Mouse (Mus musculus) thymus, adult 18-20 months (tissue): ENCODE measurements around the gene Znrf1.

Experiments
- DNase-seq, 2 experiments: peaks; one replicate each; pipeline ENCODE4 v3.0.0; 2022; ENCODE audit warnings: mixed read lengths in 2 of 2

The Znrf1 gene

GRCm38 (mm10) chr8:111570432-111570831, 34.5 kb downstream of the Znrf1 start:
- DNase-seq: no peak

GRCm38 (mm10) chr8:111571661-111572060, 35.8 kb downstream of the Znrf1 start:
- DNase-seq: no peak

DNA sequence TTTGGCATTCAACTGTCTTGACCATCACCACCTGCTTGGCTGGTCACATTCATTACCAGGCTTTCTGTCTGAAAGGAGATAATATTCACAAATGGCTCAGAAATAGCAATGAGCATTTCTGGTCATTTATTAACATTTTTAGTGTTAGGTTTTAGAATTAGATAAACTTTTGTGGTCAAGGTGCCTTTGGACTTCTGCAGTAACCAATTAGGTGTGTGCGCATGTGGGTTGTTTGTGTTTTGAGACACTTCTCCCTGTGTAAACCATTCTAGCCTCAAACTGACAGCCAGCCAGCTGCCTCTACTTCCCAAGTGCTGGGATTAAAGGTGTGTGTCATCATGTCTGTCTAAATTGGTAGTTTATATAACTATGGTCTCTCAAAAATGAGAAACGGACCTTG, 36.5 kb downstream of the Znrf1 start:
- DNase-seq: no peak

DNA sequence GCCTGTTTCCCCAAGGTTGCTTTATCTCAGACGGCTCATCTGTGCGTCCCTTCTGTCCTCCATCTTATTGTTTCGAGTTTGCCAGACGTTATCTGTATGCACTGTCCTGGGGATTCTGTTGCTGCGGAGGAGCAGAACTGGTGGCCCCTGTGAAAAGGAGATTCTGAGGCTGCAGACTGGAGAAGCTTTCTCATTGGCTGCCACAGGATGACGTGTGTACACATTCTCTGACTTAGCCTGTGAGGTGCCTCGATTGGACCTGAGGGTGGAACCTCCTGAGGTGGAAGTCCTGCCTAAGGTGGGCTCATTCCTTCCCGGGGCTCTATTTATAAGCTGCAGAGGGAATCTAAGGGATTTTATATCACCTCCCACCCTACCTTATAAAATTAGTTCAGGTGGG, 37.7 kb downstream of the Znrf1 start:
- DNase-seq: no peak

GRCm38 (mm10) chr8:111574016-111574415, 38.1 kb downstream of the Znrf1 start:
- no peak for DNase-seq

- no peak for DNase-seq
Observed at GRCm38 (mm10) chr8:111575492-111575891, 39.6 kb downstream of the Znrf1 start.

DNA sequence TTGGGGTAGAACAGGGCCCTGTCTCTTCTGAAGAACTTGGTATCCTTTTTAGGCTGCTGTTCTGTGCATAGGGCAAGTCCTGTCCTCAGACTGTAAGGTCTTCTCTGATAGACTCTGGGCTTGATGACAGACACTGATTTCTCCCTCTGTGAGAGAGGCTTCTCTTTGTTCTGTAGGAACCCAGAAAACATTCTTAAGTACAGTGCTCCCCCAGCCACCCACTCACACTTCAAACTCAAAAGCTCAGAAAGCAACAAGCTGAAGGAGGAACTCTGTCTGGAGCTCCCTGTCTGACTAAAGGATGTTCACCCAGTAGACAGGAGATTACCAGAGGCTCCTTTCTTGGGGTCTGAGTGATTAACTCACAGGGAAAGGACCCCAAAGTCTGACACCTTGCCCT, 40.6 kb downstream of the Znrf1 start:
- DNase-seq: no peak

DNA sequence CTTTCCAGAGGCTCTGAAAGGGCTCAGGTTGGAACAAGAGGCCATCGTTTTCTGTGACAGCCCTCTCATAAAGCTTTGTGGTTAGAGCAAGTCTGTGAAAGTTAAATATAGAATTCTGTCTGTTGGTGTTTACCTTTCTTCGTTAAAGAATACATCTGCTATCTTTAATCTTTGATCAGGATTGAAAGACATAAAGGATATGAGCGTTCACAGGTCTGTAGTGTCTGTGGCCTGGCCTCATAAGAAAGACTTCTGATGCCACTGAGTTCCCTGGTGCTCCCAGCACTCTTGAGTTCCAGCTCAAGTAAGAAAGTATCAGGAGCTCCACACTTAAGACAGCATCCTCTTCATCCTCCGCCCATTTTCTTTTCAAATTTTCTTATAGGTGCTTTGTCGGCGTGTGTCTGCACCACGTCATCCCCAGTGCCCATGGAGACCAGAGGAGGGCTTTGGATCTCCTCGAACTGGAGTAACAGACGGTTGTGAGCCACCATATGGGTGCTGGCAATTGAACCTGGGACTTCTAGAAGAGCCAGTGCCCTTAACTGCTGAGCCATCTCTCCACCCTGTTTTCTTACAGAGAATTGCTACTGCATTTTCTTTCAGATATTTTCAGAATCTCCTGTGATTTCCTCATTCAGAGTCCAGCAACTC, 42.1 kb downstream of the Znrf1 start:
- DNase-seq: no peak

DNA sequence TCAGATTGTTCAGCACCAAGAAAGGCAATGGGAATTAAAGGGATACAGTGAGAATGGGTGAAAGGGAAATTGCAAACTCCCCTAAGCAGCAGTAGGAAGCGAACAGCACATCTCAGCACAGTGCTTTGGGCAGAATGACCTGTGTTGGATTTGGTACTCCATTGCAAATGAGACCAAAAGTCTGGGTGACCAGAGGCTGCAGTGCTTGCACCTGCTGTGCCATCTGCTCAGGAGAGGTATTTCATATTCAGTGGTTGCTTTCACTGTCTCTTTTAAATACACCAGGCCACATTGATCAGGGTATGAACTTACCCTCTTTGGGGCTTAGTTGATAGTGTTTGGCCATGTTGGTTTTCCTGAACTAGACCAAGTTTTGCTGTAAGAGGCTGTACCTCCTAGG, 43.4 kb downstream of the Znrf1 start:
- no peak for DNase-seq

GRCm38 (mm10) chr8:111580306-111580705, 44.4 kb downstream of the Znrf1 start:
- no peak for DNase-seq

DNA sequence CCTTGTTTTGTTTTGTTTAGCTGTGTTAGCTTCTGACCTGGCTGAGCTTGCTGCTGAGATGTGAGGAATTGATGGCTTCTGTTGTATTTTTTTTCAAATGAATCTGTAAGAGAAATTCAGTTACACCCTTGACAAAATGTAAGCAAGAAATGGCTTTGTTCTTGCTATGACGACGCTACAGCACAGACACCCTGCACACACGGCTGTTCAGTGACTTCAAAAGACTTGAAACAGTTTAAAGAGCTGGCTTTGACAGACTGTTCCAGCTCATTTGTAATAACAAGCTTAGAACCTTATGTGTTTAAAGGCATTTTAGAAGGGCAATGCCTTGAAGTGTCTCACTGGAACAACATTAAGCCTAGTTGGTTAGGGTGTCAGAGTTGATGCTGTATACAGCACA, 46.5 kb downstream of the Znrf1 start:
- DNase-seq: no peak

- DNase-seq: no peak
Observed at GRCm38 (mm10) chr8:111584946-111585345, 49.0 kb downstream of the Znrf1 start.

DNA sequence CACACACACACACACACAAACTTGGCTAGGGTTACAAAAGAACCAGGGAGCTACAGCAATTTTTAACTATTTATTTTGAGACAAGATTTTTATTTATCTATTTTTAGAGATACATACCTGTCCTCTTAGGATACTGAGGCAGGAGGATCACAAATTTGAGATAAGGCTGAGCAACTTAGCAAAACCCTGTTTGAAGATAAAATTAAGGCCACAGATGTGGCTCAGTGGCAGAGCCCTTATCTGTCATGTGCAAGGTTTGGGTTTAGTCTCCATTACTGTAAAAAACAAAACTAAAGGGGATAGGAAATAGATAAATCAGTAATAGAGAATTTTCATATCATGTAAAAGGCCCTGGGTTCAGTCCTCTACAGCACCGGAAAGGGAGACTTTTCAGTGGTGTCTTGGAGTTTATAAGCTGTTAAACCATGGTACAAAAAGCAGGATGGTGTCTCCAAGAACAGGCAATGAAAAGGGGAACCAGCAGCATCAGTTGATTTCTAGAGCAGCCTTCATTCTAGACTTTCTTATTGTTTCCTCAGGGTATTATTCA, 51.7 kb downstream of the Znrf1 start:
- no peak for DNase-seq

DNA sequence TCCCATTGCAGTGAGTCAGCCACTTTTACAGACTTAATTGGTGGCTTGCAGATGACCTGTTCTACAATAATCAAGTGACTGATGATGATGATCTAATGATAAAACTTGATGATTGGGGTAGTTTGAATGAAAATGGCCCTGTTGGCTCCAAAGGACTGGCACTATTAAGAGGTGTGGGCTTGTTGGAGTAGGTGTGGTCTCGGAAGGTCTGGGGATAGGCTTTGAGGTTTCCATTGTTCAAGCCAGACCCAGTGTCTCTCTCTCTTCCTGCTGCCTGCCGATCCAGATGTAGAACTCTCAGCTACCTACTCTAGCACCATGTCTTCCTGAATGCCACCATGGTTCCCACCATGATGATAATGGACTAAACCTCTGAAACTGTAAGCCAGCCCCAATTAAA, 52.4 kb downstream of the Znrf1 start:
- no peak for DNase-seq

DNA sequence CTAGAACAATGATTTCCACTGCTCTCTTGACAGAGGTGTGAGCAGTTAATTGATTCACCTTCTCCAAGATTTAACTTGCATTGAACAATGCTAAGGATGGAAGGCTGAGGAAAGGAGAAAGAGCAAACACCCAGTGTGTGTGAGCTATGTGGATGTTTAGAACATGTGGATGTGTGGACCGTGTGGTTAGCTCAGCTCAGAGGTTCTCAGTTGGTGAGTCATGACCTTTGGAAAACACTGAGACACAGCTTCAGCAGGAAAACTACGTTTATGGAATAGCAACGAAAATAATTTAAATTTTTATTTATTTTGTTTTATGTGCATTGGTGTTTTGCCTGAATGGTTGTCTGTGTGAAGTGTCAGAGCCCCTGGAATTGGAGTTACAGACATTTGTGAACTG, 54.3 kb downstream of the Znrf1 start:
- no peak for DNase-seq

GRCm38 (mm10) chr8:111591176-111591575, 55.3 kb downstream of the Znrf1 start:
- DNase-seq: no peak

DNA sequence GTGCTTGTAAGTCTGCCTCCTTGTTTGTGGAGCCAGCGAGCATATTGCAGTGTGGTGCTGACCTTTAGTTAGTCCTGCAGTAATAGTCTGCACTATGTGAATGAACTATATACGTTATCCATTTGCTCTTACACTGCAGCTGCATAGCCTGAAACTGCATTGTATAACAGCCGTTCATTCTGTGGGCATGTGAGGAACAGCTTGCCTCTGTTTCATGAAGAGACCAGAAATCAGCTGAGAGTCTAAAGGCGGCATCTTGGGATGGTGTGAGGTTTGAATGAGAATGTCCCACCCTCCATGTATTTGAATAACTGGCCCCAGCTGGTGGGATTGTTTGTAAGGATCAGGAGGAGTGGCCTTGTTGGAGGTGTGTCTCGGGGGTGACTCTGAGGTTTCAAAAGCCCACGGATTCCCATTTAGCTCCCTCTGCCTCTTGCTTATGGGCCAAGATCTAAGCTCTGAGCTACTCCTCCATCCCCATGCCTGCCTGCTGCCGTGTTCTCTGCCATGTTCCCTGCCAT, 56.6 kb downstream of the Znrf1 start:
- DNase-seq: no peak

GRCm38 (mm10) chr8:111594044-111594840, 58.3 kb downstream of the Znrf1 start:
- peak in 1 of 2 experiments; percentile 45 for DNase-seq

- no peak for DNase-seq
Observed at GRCm38 (mm10) chr8:111594951-111595350, 59.1 kb downstream of the Znrf1 start.

DNA sequence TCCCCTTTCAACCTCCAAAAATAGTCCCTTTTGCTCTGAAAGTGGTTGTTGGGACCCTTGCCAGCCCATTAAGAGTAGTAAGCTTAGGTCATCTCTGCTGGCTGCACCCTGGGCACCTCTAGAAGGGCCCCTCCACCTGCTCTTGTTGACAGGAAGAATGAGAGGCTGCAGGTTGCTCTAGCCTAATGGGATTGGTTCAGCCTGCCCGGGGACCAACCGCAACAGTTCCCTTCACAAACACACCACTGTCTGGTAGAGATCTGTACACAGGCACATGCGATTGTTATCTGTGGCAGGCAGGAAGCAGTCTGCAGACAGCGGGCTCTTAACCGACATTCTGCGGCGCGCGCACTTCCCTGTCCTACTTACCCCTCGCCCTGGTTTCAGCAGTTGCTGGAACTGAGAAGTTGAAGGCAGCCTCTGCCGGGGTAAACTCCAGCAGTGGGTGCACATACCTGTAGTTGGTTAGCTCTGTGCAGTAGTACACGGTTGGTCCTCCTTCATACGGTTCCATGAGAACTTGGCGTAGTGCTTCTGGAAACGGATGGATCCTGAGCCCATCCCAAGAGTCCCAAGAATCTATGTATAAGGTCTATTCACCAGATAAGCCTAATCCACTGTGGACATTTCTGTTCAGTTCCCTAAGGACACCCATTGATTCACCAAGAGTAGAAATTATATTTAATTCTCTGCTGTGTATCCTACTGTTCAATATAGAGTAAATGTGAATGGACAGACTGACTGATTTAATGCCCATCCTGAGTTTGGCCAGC, 60.0 kb downstream of the Znrf1 start:
- peak; percentile 88 to 95 for DNase-seq

DNA sequence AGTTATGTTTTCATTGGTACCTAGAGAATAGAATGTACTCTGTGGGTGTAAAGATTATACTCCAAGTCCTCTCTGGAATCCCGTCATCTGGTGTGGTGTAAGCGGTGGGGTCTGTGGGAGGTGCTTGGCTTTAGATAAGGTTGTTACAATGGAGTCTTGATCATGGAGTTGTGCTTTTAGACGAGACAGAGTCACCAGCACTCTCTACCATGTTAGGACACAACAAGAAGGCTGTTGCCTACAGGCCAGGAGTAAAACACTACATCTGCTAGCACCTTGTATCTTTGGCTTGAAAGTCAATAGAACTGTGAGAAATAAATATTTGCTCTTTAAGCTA, 60.6 kb downstream of the Znrf1 start:
- DNase-seq: no peak

- no peak for DNase-seq
Observed at GRCm38 (mm10) chr8:111597310-111597709, 61.4 kb downstream of the Znrf1 start.

- no peak for DNase-seq
Observed at GRCm38 (mm10) chr8:111599707-111600444, 64.0 kb downstream of the Znrf1 start.
